Mouse (Mus musculus): ENCODE results near the gene Ankrd26.
"Not testable (repeated sequence)": the region's sequence is repeated elsewhere in the genome, so short reads cannot be mapped to it uniquely, and the experiment has no call there.

Ankrd26 gene

DNA sequence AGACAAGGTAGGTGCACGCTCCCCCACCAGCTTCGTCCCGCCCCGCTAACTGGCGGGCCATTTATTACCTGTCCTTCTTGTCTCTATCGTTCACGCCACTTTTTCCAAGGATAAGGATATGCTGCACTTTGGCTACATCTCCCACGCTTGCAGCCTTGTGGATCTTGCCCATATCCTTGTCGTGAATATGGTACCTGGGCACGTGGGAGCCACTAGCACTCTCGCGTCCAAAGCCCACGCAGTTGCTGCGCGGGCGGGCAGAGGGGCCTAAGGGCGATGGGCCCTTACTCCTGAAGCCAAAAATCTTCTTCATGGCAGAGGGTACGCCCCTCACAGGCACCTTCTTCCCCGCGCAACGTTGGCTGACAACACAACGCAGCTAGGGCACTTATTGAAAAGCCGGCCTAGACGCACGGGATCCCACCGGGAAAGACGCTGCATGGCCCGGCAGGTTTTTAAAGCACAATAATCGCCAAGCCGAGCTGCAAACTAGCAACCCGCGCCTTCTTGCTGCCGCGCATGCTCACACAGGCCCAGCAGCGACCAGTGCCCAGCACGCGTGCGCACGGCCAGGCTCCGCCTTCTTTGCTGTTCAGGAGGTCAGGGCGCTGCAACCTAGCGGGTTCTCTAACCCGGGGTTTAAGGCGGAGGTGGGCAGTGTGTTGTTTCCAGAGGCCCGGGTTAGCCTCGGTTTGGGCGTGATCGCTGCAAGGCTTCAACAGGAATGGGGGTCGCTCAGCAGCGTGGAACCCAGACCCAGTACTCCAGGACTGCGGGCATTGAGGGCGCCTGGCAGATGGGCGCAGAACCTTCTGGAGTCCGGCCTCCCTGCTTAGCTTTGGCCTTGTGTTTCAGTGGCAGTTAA lies at the start of gene Ankrd26:
TSS of gene Ankrd26 (minus strand) at position 482 of the 865 bp plus-strand sequence.
- peak; percentile 96 for DNase-seq (ENCODE audit: low spot score)

- DNase-seq (ENCODE audit: low spot score) = no peak
Observed at GRCm38 (mm10) chr6:118608906-118609305, 46.9 kb upstream of the Ankrd26 start.

DNA sequence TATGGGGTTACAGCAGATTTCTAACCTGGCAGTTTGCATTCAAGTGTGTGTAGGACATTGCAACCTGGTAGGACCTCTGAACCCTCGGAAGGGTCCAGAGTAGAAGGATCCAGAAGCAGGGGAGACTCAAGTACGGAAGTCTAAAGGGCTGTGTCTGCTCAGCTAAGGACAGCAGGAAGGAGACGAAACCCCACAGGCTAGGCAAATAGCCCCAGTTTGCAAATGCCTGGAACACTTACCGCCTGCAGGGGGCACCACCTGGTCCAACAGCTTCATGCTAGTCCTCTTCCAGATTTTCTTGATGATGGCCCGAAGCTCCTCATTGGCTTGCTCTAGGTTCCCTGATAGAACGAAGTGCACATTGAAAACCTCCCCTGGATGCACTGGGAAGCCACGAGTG lies 43.9 kb upstream of the Ankrd26 start:
- DNase-seq (ENCODE audit: low spot score) = peak; percentile 18

GRCm38 (mm10) chr6:118603825-118604224 lies 41.8 kb upstream of the Ankrd26 start:
- no peak for DNase-seq (ENCODE audit: low spot score)

DNA sequence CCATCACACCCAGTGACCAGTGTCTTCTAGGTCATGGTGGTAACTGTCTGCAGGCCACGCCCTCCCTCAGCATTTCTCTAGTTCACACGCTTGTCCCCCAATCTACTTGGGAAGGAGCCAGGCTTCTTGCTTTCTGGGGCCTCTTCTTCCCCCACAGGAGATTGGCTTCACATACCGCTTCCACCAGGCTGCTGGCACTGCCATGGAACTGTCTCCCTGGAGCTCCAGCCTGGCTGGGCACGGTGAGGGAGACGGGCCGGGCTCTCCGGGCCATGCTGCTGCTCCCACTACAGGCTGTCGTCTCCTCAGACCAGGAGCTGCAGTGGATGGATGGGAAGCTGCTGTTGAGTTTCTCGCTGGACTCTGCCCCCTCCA lies 33.6 kb upstream of the Ankrd26 start:
- DNase-seq (ENCODE audit: low spot score) = peak; percentile 8

DNA sequence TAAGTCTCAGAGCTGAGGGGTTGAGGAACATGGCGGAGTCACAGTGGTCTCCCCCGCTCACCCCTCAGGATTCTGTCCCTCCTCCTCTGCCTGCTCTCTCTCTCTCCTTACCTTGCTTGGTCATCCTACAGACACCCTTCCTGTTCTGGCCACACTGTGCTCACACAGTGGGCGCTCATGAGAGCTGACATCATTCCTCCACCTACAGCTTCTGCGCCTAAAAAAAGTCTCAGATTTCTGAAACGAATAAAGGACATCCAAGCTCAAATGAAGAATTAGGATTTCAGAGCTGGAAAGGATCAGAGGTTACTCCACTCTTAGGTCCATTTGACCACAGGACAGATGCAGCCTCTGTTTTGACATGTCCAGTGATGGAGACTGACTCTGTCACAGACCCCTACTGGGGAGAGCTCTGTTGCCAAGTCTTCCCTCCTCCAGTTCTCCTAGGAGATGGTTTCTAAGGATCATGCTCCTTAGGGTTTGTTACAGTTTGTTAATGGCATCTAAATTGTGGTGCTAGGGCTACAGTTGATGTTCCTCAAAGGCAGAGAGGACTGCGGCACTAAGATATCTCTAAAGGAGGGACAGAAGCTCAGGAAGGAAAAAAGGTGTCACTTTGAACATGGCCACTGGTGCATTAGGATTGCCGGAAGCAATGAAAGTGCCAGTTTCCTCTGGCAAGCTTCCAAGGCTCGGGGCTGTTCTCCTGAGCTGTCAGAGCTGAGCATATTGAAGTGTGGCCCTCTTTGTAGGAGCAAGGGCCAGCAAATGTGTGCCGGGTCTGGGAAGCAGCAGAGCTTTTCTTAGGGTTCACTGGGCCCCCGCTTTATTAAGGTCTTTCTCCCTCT lies 33.0 kb upstream of the Ankrd26 start:
- DNase-seq (ENCODE audit: low spot score) = no peak

DNA sequence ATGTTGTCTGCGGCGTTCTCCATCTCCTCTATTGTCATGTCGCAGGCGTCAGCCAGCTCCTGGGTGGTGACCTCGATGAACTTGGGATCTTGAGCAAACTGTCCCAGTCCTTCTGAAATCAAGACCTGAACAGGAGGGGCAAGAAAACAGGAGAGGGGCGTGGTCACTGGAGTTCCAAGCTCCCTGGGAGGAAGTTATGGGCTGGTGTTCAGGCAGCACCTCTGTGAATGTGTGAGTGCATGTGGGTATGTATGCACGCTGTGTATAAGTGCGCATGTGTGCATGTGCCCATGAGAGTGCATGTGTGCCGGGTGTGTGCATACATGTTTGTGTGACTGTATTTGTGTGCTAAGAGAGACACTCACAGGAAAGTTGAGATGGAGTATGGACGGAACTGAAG lies 32.0 kb upstream of the Ankrd26 start:
- DNase-seq (ENCODE audit: low spot score) = peak; percentile 45

DNA sequence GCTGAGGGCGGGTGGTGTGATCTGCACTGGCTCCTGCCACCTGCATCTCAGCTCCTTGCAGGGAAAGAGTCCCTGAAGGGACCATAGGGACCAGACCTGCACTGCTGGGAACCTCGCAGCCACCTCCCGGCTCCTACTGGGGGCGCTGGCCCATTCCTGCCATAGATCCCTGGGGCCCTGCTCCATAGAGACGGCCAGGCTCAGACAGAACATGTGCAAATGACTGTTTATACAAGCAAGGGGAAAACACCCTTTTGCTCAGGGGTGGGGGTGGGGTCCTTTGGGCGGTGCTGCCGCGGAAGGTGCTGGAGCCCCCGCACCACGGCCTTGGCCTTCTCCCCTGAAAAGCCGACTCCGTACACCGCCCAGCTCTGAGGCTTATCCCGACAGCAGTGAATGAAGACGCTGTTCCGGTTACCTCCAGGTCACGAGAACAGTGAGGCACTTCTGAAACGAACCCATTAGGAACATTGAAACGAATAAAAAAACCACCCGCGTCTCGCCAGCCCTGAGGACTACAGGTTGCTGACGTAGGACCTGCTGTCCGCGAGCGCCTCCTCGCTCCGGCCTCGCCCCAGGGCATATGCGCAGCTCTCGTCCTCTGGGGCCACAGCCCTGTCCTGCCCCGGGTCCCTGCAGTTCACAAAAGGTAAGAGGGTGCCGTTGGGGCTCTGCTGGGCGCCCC lies 31.5 kb upstream of the Ankrd26 start:
- peak; percentile 60 for DNase-seq (ENCODE audit: low spot score)

DNA sequence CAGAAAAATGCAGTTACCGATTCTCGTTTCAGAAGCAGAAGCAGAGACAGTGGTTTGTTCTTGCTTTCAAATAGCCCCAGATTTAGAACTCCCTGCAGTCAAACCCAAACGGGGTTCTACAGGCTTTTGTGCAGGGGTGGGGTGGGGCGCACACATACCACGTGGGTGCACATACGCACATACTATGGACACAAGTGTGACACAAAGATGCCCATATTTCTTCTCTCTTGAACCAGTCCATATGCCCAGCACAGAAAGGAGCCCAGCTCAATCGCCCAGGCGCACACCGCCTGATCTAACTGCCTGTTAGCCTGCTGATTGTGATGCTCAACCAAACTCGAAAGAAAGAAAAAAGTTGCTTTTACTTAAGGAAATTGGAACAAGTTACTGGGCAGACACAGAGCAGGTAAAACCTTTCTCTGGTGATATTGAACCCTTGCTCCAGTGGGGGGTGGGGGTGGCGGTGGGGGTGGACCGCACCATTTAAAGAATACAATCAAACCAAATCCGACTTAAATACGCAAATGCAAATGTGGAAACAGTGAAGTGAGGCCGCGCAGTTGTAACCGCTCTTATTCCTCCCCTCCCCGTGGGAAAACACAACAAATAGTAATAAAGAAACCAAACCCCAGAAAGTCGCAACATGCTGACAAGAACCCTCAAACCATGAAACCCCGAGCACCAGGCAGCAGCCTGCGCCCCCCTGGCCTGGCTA lies 30.8 kb upstream of the Ankrd26 start:
- peak; percentile 12 for DNase-seq (ENCODE audit: low spot score)

DNA sequence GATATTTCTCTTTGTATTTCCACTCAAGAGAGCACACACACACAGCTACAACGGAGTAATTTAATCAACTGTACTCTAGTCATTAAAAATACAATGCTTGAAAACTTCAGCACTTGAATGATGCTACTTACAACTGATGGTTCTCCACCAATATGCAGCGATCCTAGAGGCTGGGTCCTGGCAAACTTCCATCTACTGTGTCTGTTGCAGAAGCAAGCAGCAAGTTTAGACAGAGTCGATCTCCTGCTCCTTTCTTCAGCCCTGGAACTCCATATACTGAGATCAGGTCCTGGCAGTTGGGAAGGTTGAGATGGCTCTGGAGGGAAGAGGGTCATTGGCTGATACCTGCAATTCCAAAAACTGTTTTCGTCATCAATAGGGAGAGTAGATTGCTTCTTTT lies 16.7 kb upstream of the Ankrd26 start:
- DNase-seq (ENCODE audit: low spot score) = not testable (repeated sequence)

- DNase-seq (ENCODE audit: low spot score) = no peak
Observed at GRCm38 (mm10) chr6:118574351-118574750, 12.3 kb upstream of the Ankrd26 start.

GRCm38 (mm10) chr6:118567816-118568215 lies 5.8 kb upstream of the Ankrd26 start:
- DNase-seq (ENCODE audit: low spot score) = no peak

DNA sequence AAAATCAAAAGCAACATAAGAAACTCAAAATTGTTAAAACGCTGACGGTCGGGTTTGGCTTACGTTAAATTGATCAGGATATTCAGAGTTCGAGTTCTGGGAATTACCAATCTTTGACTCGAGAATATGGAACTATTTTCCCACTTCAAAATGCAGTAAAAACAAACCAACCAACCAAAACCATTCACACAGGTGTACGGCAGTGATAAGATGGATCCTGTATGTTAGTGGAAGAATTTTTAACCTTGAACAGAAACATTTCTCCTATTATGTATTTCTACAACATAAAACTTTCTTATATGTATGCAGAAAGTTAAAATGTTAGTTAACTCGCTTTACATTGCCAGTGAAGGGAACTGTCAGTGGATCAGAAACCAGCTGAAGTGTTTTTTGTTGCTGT lies 801 bp downstream of the Ankrd26 start:
- DNase-seq (ENCODE audit: low spot score) = no peak

- DNase-seq (ENCODE audit: low spot score) = no peak
Observed at GRCm38 (mm10) chr6:118538627-118539026, 23.4 kb downstream of the Ankrd26 start.

- not testable (repeated sequence) for DNase-seq (ENCODE audit: low spot score)
Observed at GRCm38 (mm10) chr6:118537201-118537600, 24.8 kb downstream of the Ankrd26 start.

- no peak for DNase-seq (ENCODE audit: low spot score)
Observed at GRCm38 (mm10) chr6:118535321-118535720, 26.7 kb downstream of the Ankrd26 start.

DNA sequence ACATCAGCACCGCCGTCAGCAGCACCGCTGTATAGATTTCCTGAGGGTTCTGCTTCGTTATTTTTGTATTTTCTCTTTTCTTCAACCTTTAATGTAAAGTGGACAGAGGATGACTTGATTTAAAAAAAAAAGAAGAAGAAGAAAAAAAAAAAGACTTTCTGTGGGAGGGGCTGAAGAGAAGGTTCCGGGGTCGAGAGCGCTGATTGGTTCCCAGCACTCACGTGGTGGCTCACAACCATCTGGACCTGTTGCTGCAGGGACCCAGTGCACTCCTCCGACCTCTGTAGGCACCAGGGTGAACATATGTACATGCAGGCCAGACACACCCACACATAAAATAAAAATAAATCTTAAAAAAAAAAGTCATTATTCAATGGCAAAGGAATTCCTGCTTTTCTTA lies 28.6 kb downstream of the Ankrd26 start:
- DNase-seq (ENCODE audit: low spot score) = no peak

DNA sequence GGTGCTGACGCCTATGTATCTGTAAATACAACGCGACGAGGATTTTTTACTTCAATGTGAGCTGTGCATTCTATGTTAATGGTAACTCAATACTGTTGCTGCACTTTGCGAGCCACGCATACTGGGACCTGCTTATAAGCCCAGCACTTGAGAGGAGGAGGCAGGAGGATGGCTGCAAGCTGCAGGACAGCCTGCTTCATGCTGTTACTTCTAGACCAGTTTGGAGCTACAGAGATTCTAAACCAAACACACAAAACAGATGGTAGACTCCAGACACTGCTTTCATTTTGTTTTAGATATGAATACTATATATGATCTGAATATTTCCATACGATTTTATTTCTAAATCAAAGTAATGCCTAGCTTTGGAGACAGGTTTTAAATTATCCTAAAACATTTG lies 41.4 kb downstream of the Ankrd26 start:
- no peak for DNase-seq (ENCODE audit: low spot score)

GRCm38 (mm10) chr6:118513335-118514012 lies 48.6 kb downstream of the Ankrd26 start:
- DNase-seq (ENCODE audit: low spot score) = no peak

- DNase-seq (ENCODE audit: low spot score) = no peak
Observed at GRCm38 (mm10) chr6:118499010-118499409, 63.0 kb downstream of the Ankrd26 start.

DNA sequence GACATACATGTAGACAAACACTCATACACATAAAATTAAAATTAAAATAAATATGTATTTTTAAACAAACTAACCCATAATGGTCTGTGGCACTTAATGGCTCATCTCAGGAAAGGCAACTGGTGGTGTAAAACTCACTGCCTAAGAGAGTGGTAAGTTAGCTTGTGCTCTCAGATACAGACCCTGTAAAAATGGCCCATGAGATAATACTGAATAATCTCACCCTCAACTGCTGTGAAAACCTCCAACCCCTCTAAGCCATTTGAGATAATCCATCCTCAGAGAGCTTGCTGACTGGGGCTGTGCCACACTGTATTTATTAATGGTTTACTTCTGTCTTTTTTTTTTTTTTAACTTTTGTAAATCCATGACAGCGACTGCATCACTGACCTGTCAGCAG lies 79.9 kb downstream of the Ankrd26 start:
- DNase-seq (ENCODE audit: low spot score) = no peak

Data from retina, embryonic 14.5 days (tissue).